Mouse (Mus musculus) naive thymus-derived CD4-positive, alpha-beta T cell, adult 5 months (primary cell): ENCODE results near the gene Gpr19. TPM values are rescaled to one million over a fixed set of nuclear protein-coding genes. Genes with fewer than 3 reads are reported as not detected.

ENCODE experiments used
- polyA plus RNA-seq: library from polyadenylated mRNA; unstranded; fragments of 100-300 nt; shearing (Covaris generic); gene quantifications from one replicate; pipeline ENCODE4 v1.2.1, GENCODE M21; 2017

The Gpr19 gene
- polyA plus RNA-seq = 7.9 TPM

DNA sequence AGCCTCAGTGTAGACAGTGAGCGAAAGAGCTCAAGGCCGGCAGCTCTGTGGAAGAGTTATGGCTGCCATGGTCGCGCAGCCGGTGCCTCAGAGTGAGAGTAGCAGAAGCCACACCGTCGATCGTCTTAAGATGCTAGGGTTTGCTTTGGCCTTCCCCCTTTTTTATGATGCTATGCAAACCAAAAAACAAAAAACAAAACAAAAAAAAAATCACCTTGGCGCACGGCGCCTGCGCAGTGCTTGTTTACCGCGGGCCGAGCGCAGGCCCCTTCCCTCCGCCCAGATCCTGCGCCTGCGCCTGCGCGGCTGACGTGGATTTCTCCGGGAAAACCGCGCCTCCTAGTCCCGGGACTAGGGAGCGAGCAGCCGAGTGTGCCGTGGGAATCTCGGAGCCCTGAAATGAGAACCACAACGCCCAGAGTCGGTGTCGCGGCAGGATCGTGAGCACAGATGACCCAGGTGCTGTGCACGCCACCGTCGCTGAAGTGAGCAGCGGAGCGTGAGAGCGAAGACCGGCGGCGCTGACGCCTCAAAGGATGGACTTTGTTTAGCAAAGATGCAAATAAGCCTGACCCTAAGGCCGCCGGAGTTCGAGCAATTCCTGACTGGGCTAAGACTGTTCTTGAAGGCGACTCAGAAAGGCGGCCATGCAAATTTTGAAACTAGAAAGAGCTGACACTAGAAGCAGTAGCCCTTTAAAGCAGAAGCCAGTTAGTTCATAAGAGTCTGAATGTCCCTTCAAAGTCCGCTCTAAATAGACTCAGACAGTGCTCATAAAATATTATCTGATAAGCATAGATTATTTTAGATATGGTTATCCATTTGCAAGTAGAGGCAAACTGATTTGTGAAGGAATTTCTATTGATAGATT lies at the start of gene Gpr19:
TSS of gene Gpr19 (minus strand) at position 484 of the 871 bp plus-strand sequence.

DNA sequence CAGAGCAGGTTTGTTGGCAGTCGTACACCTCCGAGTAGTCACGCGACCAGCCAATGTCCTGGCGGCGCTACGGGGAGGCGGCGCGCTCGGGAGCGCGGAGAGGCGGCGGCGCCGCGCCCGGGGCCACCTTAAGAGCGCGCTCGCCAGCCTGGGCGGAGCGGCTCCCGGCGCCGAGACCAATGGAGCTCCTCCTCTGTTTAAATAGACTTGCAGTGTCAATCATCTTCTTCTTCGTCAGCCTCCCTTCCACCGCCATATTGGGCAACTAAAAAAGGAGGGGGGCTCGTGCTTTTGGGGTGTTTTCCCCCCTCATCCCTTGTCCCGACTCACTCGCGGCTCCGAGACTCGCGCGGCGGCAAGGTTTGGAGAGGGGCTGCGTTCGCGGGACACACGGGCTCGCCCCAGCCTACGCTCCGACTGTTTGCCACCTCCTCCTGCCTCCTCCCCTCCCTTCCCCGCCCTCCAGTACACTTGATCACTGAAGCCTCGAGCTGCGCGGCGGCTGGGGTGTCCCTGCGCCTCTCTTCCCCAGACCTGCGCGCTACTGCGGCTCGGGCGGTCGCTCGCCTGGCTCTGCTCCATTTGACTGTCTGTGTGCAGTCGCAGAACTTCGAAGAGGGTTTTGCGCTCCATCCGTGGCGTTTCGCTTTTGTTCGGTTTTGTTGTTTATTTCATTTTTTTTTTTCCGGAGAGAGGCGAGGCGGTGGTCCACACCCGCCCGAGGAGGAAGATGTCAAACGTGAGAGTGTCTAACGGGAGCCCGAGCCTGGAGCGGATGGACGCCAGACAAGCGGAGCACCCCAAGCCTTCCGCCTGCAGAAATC lies 22.0 kb upstream of the Gpr19 start, which contains the start of gene Cdkn1b:
TSS of gene Cdkn1b (plus strand) at position 212 of the 824 bp plus-strand sequence.

DNA sequence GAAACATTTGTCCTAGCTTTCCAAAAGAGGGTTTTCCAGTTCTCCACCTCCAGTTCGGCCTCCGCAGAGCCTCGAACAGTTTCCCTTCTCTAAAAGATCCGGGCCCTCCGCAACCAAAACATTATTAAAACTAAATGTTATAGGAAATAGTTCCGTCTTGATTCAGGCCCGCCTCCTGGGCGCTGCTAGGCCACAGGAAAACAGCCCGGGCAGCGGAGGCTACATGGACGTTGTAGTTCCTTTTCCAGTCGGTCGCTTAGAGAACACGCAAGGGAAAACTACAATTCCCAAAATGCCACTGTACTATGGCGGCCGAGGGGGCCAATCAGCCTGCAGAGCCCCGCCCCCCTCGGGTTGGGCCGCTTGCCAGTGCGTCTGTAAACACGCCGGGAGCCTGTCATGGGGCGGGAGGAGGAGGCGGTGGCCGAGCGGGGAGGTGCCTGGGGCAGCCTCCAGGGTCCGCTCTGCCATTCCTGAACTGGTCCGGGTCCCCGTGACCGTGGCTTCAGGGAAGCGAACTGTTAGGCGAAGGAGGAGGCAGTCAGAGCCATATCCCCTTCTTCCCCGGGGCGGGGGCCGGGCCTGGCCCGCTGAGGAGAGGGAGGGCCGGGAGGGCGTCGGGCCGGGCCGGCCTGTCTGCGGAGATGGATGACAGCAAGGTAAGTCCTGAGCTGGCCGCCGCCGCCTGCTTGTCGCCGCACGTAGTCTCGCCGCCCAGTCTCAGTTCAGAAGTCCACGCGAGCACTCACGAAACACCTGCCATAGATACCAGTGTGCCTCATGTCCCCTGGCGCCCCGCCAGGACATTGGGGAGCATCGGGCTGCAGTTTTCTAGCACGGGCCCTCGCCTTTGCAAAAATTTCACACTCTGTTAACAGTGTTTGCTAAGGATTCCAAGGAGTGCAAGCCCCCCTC lies 68.3 kb downstream of the Gpr19 start, which contains the start of gene Crebl2:
TSS of gene Crebl2 (plus strand) at position 369 of the 915 bp plus-strand sequence.

Other genes with a start within 250 kb of the Gpr19 start
- gene Dusp16, start 106.0 kb downstream of the Gpr19 start, polyA plus RNA-seq = 6.6 TPM
- 14.0 TPM for gene Crebl2, start 68.4 kb downstream of the Gpr19 start, polyA plus RNA-seq
- gene Cdkn1b, start 21.8 kb upstream of the Gpr19 start, polyA plus RNA-seq = 77.3 TPM
- gene Apold1, start 83.1 kb upstream of the Gpr19 start, polyA plus RNA-seq = not detected
- gene Ddx47, start 113.0 kb upstream of the Gpr19 start, polyA plus RNA-seq = 162 TPM
- 1.3 TPM for gene Gprc5a, start 167.1 kb upstream of the Gpr19 start, polyA plus RNA-seq
- gene Gprc5d, start 219.7 kb upstream of the Gpr19 start, polyA plus RNA-seq = not detected